33 mouse cellular contexts compared by ENCODE assay signal in the genomic region with DNA sequence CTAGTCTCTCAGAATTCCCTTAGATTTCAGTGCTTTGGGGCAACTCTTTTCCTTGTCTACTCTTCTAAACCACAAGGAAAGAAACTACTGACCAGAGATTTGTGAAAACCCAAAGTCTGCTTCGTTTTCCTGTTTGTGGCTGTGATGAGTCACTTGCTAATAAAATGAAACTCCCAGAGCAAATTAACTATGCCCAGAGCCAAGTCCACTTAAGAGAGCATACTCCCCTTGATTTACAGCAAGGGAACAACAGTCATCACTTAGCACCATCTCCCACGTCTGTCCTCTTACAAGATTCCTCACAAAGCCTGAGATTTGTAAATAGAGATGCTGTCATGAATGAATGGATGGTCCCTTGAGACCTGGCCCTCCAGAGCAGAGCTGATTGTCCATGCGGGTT. TPM values are rescaled to one million over a fixed set of nuclear protein-coding genes. Genes with fewer than 3 reads are reported as not detected.
DNase-seq lines count a peak whose midpoint lies in the region; TF ChIP-seq lines count a peak whose summit lies in the region.
"Had no signal": no experiment of that assay in that cellular context is flagged by ENCODE, and none has a peak within 500 bp of the region (broad histone marks: within the 10 kb centered on the region; RNA-seq: fewer than 3 reads in every experiment).

No protein-coding gene starts in this region.

- peak; percentile 21 for DNase-seq in heart, adult 11 months
- no peak for DNase-seq in heart, postnatal 36 days
- DNase-seq in lung, postnatal 10 days: peak; percentile 12
- DNase-seq in lung, adult 18-20 months: no peak
- DNase-seq in Muller cell, postnatal 12 days (ENCODE audit: inconsistent ontology term): peak; percentile 26
- no peak for DNase-seq in right cerebral cortex, postnatal 25 days
- DNase-seq in right cerebral cortex, adult 2 months (ENCODE audit: low spot score in 2 of 2): no peak
- DNase-seq: adrenal gland, postnatal 10 days; cerebellum, adult 8-10 months; cerebellum, postnatal 25 days; gastrocnemius, postnatal 14 days; heart, adult 2 months; kidney, adult 2 months; layer of hippocampus, postnatal 36 days; liver, embryonic 13.5 days; lung, embryonic 14.5 days; midbrain, embryonic 14.5 days; right cerebral cortex, postnatal 4 days had no signal

- TF ChIP-seq POLR2A in myocyte (IDR thresholded peaks at IDR 0.05; ENCODE audit: insufficient read length, low read depth): no peak

- no peaks in the 10 kb centered on the region for H3K79me2 ChIP-seq in myocyte (ENCODE audit: control insufficient read depth, insufficient read depth)

- intact Hi-C loops in heart, postnatal 36 days (cut with DNase I): no loop called here

- no peak overlapping the region for H3K4me3 ChIP-seq in myocyte
- H3K4me3 ChIP-seq: embryonic facial prominence, embryonic 12.5 days; forebrain, embryonic 15.5 days; heart, adult 2 months; heart, embryonic 12.5 days; limb, embryonic 10.5 days; limb, embryonic 15.5 days; liver, embryonic 13.5 days; stomach, embryonic 15.5 days had no signal

- no peak overlapping the region for H3ac ChIP-seq in myocyte (ENCODE audit: control insufficient read depth, insufficient read length)

- no peaks in the 10 kb centered on the region for H3K36me3 ChIP-seq in myocyte (ENCODE audit: control insufficient read depth, insufficient read depth)
- H3K36me3 ChIP-seq: embryonic facial prominence, embryonic 12.5 days; forebrain, embryonic 15.5 days; G1E; heart, embryonic 12.5 days; limb, embryonic 10.5 days; limb, embryonic 15.5 days; liver, embryonic 13.5 days; stomach, embryonic 15.5 days had no signal

- H3K27me3 ChIP-seq in myocyte (ENCODE audit: control insufficient read depth, insufficient read depth, insufficient read length): no peaks in the 10 kb centered on the region
- H3K27me3 ChIP-seq: embryonic facial prominence, embryonic 12.5 days; forebrain, embryonic 15.5 days; heart, embryonic 12.5 days; limb, embryonic 15.5 days; liver, embryonic 13.5 days; stomach, embryonic 15.5 days had no signal

- peak overlapping the region; percentile 5 for H3K4me2 ChIP-seq in myocyte (ENCODE audit: low read depth)
- H3K4me2 ChIP-seq: embryonic facial prominence, embryonic 12.5 days; forebrain, embryonic 15.5 days; heart, embryonic 12.5 days; hindbrain, embryonic 14.5 days; limb, embryonic 15.5 days; liver, embryonic 13.5 days; lung, embryonic 14.5 days; stomach, embryonic 15.5 days had no signal

TF ChIP-seq in myocyte, 11 proteins besides CTCF, POLR2A, EP300 and RAD21:
- TF ChIP-seq CEBPB (IDR thresholded peaks at IDR 0.05; ENCODE audit: insufficient read depth, poor library complexity, severe bottlenecking) (no peak), SRF (IDR thresholded peaks at IDR 0.05; ENCODE audit: control insufficient read depth, insufficient read length, low read depth) (no peak), E2F4 (IDR thresholded peaks at IDR 0.05; ENCODE audit: insufficient read depth) (no peak), MAX (IDR thresholded peaks at IDR 0.05; ENCODE audit: low read depth) (no peak), REST (IDR thresholded peaks at IDR 0.05; ENCODE audit: insufficient read depth, insufficient read length) (no peak), TCF3 (IDR thresholded peaks at IDR 0.05; ENCODE audit: insufficient read length, low read depth) (no peak), POLR2AphosphoS2 (IDR thresholded peaks at IDR 0.05; ENCODE audit: insufficient read length, low read depth) (no peak), TCF12 (IDR thresholded peaks at IDR 0.05; ENCODE audit: insufficient read depth, poor library complexity, severe bottlenecking) (no peak), USF1 (IDR thresholded peaks at IDR 0.05; ENCODE audit: low read depth) (no peak), MYOG (IDR thresholded peaks at IDR 0.05; ENCODE audit: control insufficient read depth in 1 of 3, insufficient read depth in 1 of 3, insufficient read length in 2 of 3, low read depth in 2 of 3) (no peak), MYOD1 (IDR thresholded peaks at IDR 0.05; ENCODE audit: control insufficient read depth in 1 of 3, insufficient read length in 2 of 3, low read depth in 2 of 3) (no peak)

RNA-seq across cellular contexts. Expression of gene Cxcl13, which starts 11.6 kb away (rescaled TPM):
- total RNA-seq in heart, postnatal 36 days (2021): 1 to 10 TPM; 1.1 to 1.8 TPM
- 0.95 TPM for polyA plus RNA-seq in myocyte (2012; fragmentation: generic; extraction: Trizol)
- total RNA-seq: G1E; gastrocnemius, postnatal 14 days; hematopoietic stem cell, adult 5-6 weeks; layer of hippocampus, postnatal 36 days; left cerebral cortex, postnatal 10 days; megakaryocyte-erythroid progenitor cell, adult 5-6 weeks; neutrophil, adult 5-6 weeks had no signal
- polyA plus RNA-seq: G1E; macrophage; midbrain, embryonic 14.5 days; Patski had no signal

Comparison
In these comparisons a context has a peak if more than half of its experiments do, and no peak if none do; other contexts are left out.
1. DNase-seq: peak in heart, adult 11 months (single experiment), lung, postnatal 10 days (single experiment) and Muller cell, postnatal 12 days (single experiment); none in heart, postnatal 36 days (0 of 2), lung, adult 18-20 months (0 of 2), right cerebral cortex, postnatal 25 days (single experiment) and right cerebral cortex, adult 2 months (0 of 2).